Mouse (Mus musculus) left cerebral cortex, postnatal 14 days (tissue): Measurements from ENCODE around the gene Cldn12. TPM values are rescaled to one million over a fixed set of nuclear protein-coding genes. Genes with fewer than 3 reads are reported as not detected.

Experiments
- DNase-seq, 2 experiments: peaks; one replicate each; pipeline ENCODE4 v3.0.0; 2021 to 2022; ENCODE audit warnings: low spot score in 2 of 2, mixed read lengths in 1 of 2
- intact Hi-C: fragments of 180-260 bp; cut with DNase I; formaldehyde crosslinking; loops from one replicate; pipeline ENCODE4 v1.15.1; 2025
- long read RNA-seq, 2 experiments: library from polyadenylated mRNA; stranded (forward); transcript quantifications; one replicate each; pipeline ENCODE4 v2.0.0; 2021
- total RNA-seq, 2 experiments: library from RNA; stranded (reverse); gene quantifications; 2 replicates each; pipeline ENCODE4 v1.2.3; 2021

The Cldn12 gene
- total RNA-seq, result 10 to 100 TPM; 54.0 to 56.7 TPM
- long read RNA-seq, experiment 1, transcript Cldn12-201 (4 exons, 3,597 nt), result major isoform, 26 of 52 reads
- long read RNA-seq, experiment 1, transcript Cldn12-202 (4 exons, 3,477 nt), result minor isoform, 6 of 52 reads
- long read RNA-seq, experiment 1, partial matches to known transcripts, result 10 of 52 reads
- long read RNA-seq, experiment 1, other reads (novel, unspliced or antisense), result 9 of 52 reads
- long read RNA-seq, experiment 2, transcript Cldn12-201 (4 exons, 3,597 nt), result major isoform, 24 of 56 reads
- long read RNA-seq, experiment 2, transcript Cldn12-202 (4 exons, 3,477 nt), result minor isoform, 6 of 56 reads
- long read RNA-seq, experiment 2, partial matches to known transcripts, result 3 of 56 reads
- long read RNA-seq, experiment 2, other reads (novel, unspliced or antisense), result 20 of 56 reads

GRCm38 (mm10) chr5:5514196-5515076, at the start of gene Cldn12:
Gene Cldn12 (minus strand): TSS chr5:5514958.
- intact Hi-C loops, result loop anchor here (5.0 kb wide), 2 partner anchors 43 to 238 kb away; partner anchors contain the start of gene Gtpbp10
- DNase-seq, result peak; percentile 98

GRCm38 (mm10) chr5:5562435-5562834, 47.7 kb upstream of the Cldn12 start:
- no peak for DNase-seq
- intact Hi-C loops, result no loop called here

GRCm38 (mm10) chr5:5561041-5561706, 46.4 kb upstream of the Cldn12 start:
- no peak for DNase-seq
- intact Hi-C loops, result no loop called here

- DNase-seq, result no peak
- intact Hi-C loops, result loop anchor here (5.0 kb wide), 1 partner anchor 47 kb away; the partner anchor contains the start of gene Cldn12
Measured at GRCm38 (mm10) chr5:5559798-5560197, 45.0 kb upstream of the Cldn12 start.

GRCm38 (mm10) chr5:5559079-5559740, 44.5 kb upstream of the Cldn12 start, which contains the start of gene Gtpbp10:
Gene Gtpbp10 (minus strand): TSS chr5:5559538.
- intact Hi-C loops, result loop anchor here (5.0 kb wide), 1 partner anchor 47 kb away; the partner anchor contains the start of gene Cldn12
- peak; percentile 93 for DNase-seq

GRCm38 (mm10) chr5:5551110-5551509, 36.4 kb upstream of the Cldn12 start:
- intact Hi-C loops, result no loop called here
- DNase-seq, result no peak

- no peak for DNase-seq
- intact Hi-C loops, result no loop called here
Measured at GRCm38 (mm10) chr5:5540385-5540784, 25.6 kb upstream of the Cldn12 start.

- intact Hi-C loops, result no loop called here
- DNase-seq, result no peak
Measured at GRCm38 (mm10) chr5:5539771-5540170, 25.0 kb upstream of the Cldn12 start.

GRCm38 (mm10) chr5:5536131-5536530, 21.4 kb upstream of the Cldn12 start:
- no peak for DNase-seq
- intact Hi-C loops, result no loop called here

- intact Hi-C loops, result no loop called here
- DNase-seq, result no peak
Measured at GRCm38 (mm10) chr5:5533656-5534420, 19.1 kb upstream of the Cldn12 start.

- no peak for DNase-seq
- intact Hi-C loops, result no loop called here
Measured at GRCm38 (mm10) chr5:5515411-5515810, 653 bp upstream of the Cldn12 start.

- DNase-seq, result no peak
- intact Hi-C loops, result loop anchor here (5.0 kb wide), 2 partner anchors 46 to 241 kb away; partner anchors contain the start of gene Gtpbp10
Measured at GRCm38 (mm10) chr5:5511401-5511800, 3.4 kb downstream of the Cldn12 start.

GRCm38 (mm10) chr5:5510989-5511388, 3.8 kb downstream of the Cldn12 start:
- intact Hi-C loops, result loop anchor here (5.0 kb wide), 2 partner anchors 46 to 241 kb away; partner anchors contain the start of gene Gtpbp10
- DNase-seq, result peak in 1 of 2 experiments; percentile 31

- intact Hi-C loops, result loop anchor here (5.0 kb wide), 2 partner anchors 47 to 242 kb away; partner anchors contain the start of gene Gtpbp10
- peak in 1 of 2 experiments; percentile 44 for DNase-seq
Measured at GRCm38 (mm10) chr5:5510304-5510887, 4.4 kb downstream of the Cldn12 start.

GRCm38 (mm10) chr5:5508231-5508630, 6.5 kb downstream of the Cldn12 start:
- DNase-seq, result no peak
- intact Hi-C loops, result no loop called here

- DNase-seq, result peak; percentile 73 to 74
- intact Hi-C loops, result no loop called here
Measured at GRCm38 (mm10) chr5:5507701-5508225, 7.0 kb downstream of the Cldn12 start.

- DNase-seq, result no peak
- intact Hi-C loops, result no loop called here
Measured at GRCm38 (mm10) chr5:5504456-5504855, 10.3 kb downstream of the Cldn12 start.
